Mouse (Mus musculus) lung, embryonic 16.5 days (tissue): ENCODE results near the gene Diras2. TPM values are rescaled to one million over a fixed set of nuclear protein-coding genes. Genes with fewer than 3 reads are reported as not detected.
A peak's percentile ranks its signal among the peaks of the same experiment; 100 is the strongest.

Experiments used
- ATAC-seq: fragments of 200-750 bp; cut with Nextera tagmentation; 2 replicates; pipeline ENCODE4 v1.8.0; 2017; ENCODE audit warnings: low read depth, mild to moderate bottlenecking, moderate library complexity
- H3K27ac ChIP-seq: fragments of 300-500 bp; sonication (generic); 2 replicates; pipeline ENCODE4 v1.5.1; 2014; ENCODE audit warnings: mild to moderate bottlenecking, control low read depth, low read length
- H3K27me3 ChIP-seq: fragments of 300-500 bp; sonication (generic); 2 replicates; pipeline ENCODE4 v1.6.1; 2014; ENCODE audit warnings: low read depth, low read length, mixed read lengths; ENCODE audit not compliant: control insufficient read depth, insufficient read depth
- H3K36me3 ChIP-seq: fragments of 300-500 bp; sonication (generic); 2 replicates; pipeline ENCODE4 v1.6.1; 2014; ENCODE audit warnings: low read length; ENCODE audit not compliant: control insufficient read depth, insufficient read depth
- H3K4me1 ChIP-seq: fragments of 300-500 bp; sonication (generic); replicated peaks from 2 replicates; pipeline ENCODE4 v1.6.1; 2014; ENCODE audit warnings: low read length, mixed read lengths; ENCODE audit not compliant: control insufficient read depth, insufficient read depth
- H3K4me2 ChIP-seq: fragments of 300-500 bp; sonication (generic); 2 replicates; pipeline ENCODE4 v1.6.1; 2014; ENCODE audit warnings: low read depth, low read length, control low read depth
- H3K4me3 ChIP-seq: fragments of 300-500 bp; sonication (generic); 2 replicates; pipeline ENCODE4 v1.5.1; 2014; ENCODE audit warnings: mild to moderate bottlenecking, low read length, control low read depth
- H3K9ac ChIP-seq: fragments of 300-500 bp; sonication (generic); 2 replicates; pipeline ENCODE4 v1.6.1; 2014; ENCODE audit warnings: low read length, control low read depth
- H3K9me3 ChIP-seq: fragments of 300-500 bp; sonication (generic); 2 replicates; pipeline ENCODE4 v1.6.1; 2016; ENCODE audit warnings: low read length; ENCODE audit not compliant: control insufficient read depth
- WGBS: fragments of 180-500 bp; shearing (Covaris S2); extraction: QIAGEN DNeasy Blood & Tissue Kit; methylation state at CpG from one replicate; pipeline ENCODE4 v1.1.7; 2014; 5-methylcytosine and 5-hydroxymethylcytosine counted together
- polyA plus RNA-seq: library from polyadenylated mRNA; unstranded; fragments of >200 nt; fragmentation: Nextera tagmentation; extraction: Ambion mirVana; gene quantifications from 2 replicates; pipeline ENCODE4 v1.2.1, GENCODE M21; 2015

Diras2 gene
- polyA plus RNA-seq, 1 experiment from 2014 or later, result 0.20 TPM

DNA sequence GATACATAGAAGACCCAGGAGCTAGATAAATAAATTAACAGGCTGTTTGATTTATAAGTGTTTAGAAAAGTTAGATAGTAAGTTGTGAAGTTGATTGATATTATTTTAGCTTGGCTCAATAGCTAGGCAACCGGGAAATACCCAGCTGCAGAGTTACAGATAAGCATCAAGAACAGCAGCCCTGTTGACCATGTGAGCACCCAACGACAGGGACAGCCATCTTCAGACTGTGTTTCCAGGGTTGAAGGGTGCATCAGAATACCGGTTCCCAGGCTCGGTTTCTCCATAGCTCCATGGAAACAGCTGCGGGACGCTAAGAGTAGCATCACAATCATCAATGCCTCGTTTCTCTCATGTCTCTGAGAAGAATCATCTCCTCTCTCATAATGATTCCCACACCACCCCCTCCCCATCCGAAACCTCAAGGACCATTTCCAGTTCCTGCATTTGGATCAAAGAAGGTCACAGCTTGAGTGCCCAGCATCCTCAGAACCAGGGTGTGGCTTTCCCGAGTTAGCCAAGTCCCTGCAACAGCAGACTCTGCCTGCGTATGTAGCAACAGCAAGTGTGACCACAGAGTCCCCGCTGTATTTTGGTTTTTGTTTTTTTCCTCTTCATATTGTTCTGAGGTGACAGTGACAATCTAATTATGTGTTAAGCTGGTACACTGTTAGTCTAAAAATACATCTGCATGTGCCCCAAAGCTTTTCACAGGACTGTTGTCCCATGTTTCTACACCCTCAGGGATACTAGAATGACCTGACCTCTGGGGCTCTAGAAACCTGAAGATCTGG lies 40.7 kb upstream of the Diras2 start:
- Histone ChIP-seq H3K9me3 (no peaks in the 10 kb centered on the region), H3K36me3 (no peaks in the 10 kb centered on the region), H3K27ac (no peak overlapping the region), H3K27me3 (no peaks in the 10 kb centered on the region), H3K4me2 (no peak overlapping the region), H3K9ac (no peak overlapping the region), H3K4me3 (no peak overlapping the region), H3K4me1 (peaks cover 3% of the 10 kb centered on the region; the same call in 1 of the 2 replicates)
- WGBS, result 51% methylated on average over 11 of the region's 11 CpGs
- no peak for ATAC-seq

DNA sequence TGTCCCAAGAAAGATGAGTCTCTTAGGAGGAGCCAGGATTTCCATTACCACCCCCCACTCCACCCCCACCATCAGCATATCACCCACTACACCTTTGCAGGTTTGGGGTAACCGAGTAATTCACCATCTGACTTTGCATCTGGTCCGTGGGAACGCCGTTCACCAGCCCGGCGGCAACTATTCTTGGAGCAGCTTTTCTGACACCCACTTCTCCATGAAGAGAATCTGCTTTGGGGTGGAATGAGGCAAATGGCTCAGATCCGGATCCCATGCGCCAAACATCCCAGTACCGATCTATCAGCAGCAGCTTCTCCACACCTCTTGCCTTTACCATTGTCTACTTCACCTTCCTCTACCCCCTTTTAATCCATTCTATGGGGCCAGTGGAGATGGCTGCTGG lies 39.2 kb upstream of the Diras2 start:
- Histone ChIP-seq H3K9me3 (no peaks in the 10 kb centered on the region), H3K4me2 (no peak overlapping the region), H3K9ac (no peak overlapping the region), H3K36me3 (no peaks in the 10 kb centered on the region), H3K27me3 (no peaks in the 10 kb centered on the region), H3K4me3 (no peak overlapping the region), H3K27ac (no peak overlapping the region), H3K4me1 (no peaks in the 10 kb centered on the region)
- 89% methylated on average over 9 of the region's 9 CpGs for WGBS
- no peak for ATAC-seq

DNA sequence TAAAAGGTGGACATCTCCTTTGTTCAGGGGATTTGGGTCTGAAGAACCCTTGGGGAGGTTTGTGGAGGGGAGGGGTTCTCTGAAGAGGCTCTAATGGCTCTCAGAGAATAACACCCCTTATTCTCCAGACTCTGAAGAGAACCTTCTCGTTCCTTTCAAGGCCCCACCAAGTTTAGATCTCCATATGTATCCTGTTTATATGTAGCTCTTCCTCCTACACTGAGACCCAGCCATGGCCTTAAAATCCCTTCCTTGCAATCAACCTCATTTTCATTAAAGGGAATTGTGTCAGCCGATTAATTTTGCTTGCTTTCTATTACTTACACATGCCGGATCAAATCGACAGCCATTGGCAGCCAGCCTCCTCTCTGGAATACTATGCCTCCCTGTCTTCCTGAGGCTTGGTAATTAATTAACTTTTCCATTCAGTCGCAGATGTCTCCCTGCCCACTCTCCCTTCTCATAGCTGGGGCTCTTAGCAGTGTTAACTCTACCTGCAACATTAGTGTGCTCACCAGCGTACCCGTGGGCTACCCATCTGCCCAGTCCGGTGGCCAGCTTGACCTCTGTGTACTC lies 38.2 kb upstream of the Diras2 start:
- Histone ChIP-seq H3K4me2 (no peak overlapping the region), H3K9me3 (no peaks in the 10 kb centered on the region), H3K27me3 (no peaks in the 10 kb centered on the region), H3K9ac (no peak overlapping the region), H3K36me3 (no peaks in the 10 kb centered on the region), H3K4me3 (no peak overlapping the region), H3K27ac (no peak overlapping the region), H3K4me1 (no peaks in the 10 kb centered on the region)
- WGBS, result 35% methylated on average over 8 of the region's 8 CpGs
- ATAC-seq, result peak; percentile 62

DNA sequence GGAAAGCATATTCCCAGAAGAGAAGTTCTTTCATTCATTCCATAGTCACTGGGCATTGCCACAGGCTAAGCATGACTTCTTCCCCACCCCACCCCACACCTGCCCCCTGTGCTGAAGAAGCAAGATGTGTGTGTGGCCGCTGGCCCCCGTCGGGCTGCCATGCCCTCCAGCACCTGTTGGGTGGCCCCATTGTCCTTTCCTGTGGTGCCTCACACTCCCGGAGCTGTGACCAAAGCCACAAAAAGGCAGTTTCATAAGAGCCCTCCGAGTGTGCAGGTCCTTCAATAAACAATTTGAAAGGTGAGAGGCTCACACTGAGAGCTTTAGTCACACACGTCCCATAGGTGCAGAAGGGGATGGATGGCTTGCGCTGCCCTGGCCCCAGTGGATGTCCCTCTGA lies 35.7 kb upstream of the Diras2 start:
- no peak for ATAC-seq
- no peaks in the 10 kb centered on the region for H3K27me3 ChIP-seq
- no peaks in the 10 kb centered on the region for H3K36me3 ChIP-seq
- H3K27ac ChIP-seq, result no peak overlapping the region
- H3K4me1 ChIP-seq, result no peaks in the 10 kb centered on the region
- no peak overlapping the region for H3K9ac ChIP-seq
- 66% methylated on average over 7 of the region's 7 CpGs for WGBS
- H3K9me3 ChIP-seq, result no peaks in the 10 kb centered on the region
- H3K4me3 ChIP-seq, result no peak overlapping the region
- no peak overlapping the region for H3K4me2 ChIP-seq

DNA sequence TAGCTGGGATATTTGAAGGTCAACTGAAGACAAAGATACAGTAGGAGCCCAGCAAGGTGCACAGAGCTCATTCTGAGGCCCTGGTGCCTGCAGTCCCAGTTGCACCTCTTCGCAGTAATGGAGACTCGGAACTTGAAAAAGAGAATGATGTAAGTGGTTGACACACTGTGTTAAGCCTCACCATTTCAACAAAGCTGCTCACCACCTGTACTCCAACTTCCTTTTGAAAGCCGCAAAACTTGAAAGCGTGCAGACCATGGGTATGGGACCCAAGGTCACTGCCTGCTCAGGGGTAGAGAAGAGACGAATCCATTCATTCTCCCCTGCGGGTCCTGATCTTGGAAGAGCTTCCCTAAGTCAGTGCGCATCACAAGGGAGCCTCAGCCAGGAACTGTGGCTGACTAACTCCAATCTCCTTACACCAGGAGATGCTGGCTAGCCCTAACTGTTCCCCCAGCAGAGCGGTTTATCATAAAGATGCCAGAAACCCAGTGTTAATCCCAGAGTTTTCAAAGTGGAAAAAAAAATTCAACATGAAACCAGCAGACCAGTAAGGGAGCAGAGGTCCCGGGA lies 35.2 kb upstream of the Diras2 start:
- WGBS, result 87% methylated on average over 9 of the region's 9 CpGs
- H3K4me3 ChIP-seq, result no peak overlapping the region
- no peaks in the 10 kb centered on the region for H3K36me3 ChIP-seq
- no peak overlapping the region for H3K9ac ChIP-seq
- no peak overlapping the region for H3K27ac ChIP-seq
- H3K4me1 ChIP-seq, result no peaks in the 10 kb centered on the region
- ATAC-seq, result no peak
- H3K4me2 ChIP-seq, result no peak overlapping the region
- no peaks in the 10 kb centered on the region for H3K9me3 ChIP-seq
- no peaks in the 10 kb centered on the region for H3K27me3 ChIP-seq

DNA sequence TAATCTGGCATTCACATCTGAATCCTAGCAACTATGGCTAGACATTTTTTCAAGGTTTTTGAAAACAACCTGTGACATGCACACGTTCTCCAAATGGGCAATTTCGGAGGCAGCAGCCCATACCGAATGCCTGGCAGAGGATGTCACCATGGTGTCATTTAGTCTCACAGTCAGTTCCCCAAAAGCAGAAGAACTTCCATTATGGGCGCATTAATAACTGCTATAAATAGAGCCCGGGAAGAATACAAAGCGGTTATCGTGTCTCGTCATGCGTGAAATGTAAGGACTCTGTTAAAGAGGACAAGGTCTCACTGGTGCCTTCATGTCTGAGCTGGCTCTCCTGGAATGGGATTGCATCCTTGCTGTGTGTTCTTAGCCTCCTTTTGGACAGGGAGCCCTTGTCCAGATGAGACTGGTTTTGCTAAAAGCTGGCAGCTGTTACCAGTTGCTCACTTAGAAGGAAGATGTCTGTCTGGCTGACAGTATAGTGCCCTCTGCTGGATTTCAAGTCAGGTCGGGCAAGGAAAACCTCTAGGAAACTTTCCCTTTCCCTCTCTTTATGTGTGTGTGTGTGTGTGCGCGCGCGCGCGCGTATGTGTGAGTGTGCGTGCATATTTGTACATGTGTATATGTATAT lies 34.1 kb upstream of the Diras2 start:
- no peak overlapping the region for H3K9ac ChIP-seq
- no peaks in the 10 kb centered on the region for H3K9me3 ChIP-seq
- no peak overlapping the region for H3K27ac ChIP-seq
- H3K4me1 ChIP-seq, result no peaks in the 10 kb centered on the region
- no peaks in the 10 kb centered on the region for H3K36me3 ChIP-seq
- no peak overlapping the region for H3K4me3 ChIP-seq
- no peak overlapping the region for H3K4me2 ChIP-seq
- no peak for ATAC-seq
- H3K27me3 ChIP-seq, result no peaks in the 10 kb centered on the region
- WGBS, result 85% methylated on average over 18 of the region's 18 CpGs

DNA sequence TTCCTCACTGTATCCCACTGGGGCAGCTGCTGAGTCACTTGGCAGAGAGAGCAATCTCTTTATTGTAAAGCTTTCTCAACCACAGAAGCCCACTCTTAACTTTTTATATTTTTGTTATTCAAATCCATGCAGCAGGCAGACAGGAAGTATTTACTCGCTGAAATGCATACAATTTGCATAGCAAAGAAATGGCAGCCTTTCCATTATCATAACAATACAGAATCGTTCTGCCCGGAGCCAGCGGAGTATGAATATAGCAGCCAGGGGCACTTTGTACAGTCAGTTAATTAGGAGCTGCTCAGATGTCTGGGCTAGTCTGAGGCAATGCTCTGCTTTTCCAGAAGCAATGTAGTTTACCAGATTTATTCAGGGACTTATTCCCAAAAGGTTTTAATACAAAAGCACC lies 31.1 kb upstream of the Diras2 start:
- Histone ChIP-seq H3K9me3 (no peaks in the 10 kb centered on the region), H3K36me3 (no peaks in the 10 kb centered on the region), H3K4me2 (no peak overlapping the region), H3K4me1 (no peaks in the 10 kb centered on the region), H3K27ac (no peak overlapping the region), H3K4me3 (no peak overlapping the region), H3K9ac (no peak overlapping the region), H3K27me3 (no peaks in the 10 kb centered on the region)
- WGBS, result 39% methylated on average over 4 of the region's 4 CpGs
- ATAC-seq, result no peak

DNA sequence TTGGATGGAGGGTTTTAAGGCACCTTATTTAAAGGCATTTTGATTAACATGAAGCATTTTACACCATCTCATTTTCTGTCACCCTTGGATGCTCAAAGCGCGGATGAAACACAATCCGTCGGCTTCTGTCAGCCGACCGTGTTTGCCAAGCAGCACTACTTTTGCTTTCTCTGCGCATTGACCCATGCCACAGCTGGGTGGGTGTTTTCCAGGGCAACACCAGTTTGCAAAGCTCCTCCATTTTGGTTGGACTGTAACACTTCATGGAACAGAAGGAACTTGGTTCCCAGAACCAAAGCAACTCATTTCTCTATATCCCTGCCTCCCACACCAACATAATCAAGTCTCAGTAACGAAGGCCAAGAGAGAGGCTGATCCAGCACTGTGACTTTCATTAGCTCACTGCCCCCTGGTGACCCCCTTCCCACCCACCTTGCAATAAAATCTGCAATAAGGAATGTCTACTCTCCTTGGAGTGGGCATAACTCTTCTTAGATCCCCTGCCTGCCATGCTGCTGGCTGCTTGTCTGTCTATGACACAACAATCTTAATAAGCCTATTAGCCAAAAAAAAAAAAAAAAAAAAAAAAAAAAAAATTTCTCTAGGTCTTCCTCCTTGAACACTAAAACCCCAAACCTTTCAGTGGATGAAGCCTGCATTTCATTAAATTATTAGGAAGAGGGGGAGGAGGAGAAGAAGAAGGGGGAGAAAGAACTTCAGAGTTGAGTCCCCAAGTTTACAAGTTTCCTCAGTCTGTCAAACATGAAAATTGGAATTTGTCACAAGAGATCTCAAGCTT lies 30.5 kb upstream of the Diras2 start:
- 92% methylated on average over 8 of the region's 8 CpGs for WGBS
- ATAC-seq, result no peak
- H3K9ac ChIP-seq, result no peak overlapping the region
- H3K4me2 ChIP-seq, result no peak overlapping the region
- H3K4me1 ChIP-seq, result no peaks in the 10 kb centered on the region
- no peaks in the 10 kb centered on the region for H3K27me3 ChIP-seq
- no peaks in the 10 kb centered on the region for H3K9me3 ChIP-seq
- no peaks in the 10 kb centered on the region for H3K36me3 ChIP-seq
- H3K4me3 ChIP-seq, result no peak overlapping the region
- no peak overlapping the region for H3K27ac ChIP-seq

DNA sequence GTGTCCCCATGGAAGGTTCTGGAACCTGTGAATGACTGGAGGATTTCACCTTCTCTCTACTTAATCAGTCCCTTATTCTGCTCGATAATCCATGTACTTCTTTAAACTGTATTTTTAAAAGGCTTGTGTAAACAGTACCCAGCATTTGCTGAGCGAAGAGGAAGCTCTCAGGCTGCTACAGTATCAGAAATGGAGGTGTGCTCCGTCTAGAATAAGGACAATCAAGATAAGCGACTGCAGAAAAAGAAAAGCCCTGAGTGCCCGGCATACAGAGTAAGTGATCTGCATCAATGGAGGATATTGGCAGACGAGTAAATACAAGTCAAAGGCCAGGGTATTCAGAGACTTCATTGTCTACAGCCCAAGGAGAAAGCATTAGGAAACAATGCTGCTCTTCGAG lies 26.3 kb upstream of the Diras2 start:
- Histone ChIP-seq H3K4me1 (no peaks in the 10 kb centered on the region), H3K36me3 (no peaks in the 10 kb centered on the region), H3K4me3 (no peak overlapping the region), H3K4me2 (no peak overlapping the region), H3K27me3 (no peaks in the 10 kb centered on the region), H3K9me3 (no peaks in the 10 kb centered on the region), H3K27ac (no peak overlapping the region), H3K9ac (no peak overlapping the region)
- ATAC-seq, result no peak
- WGBS, result 45% methylated on average over 7 of the region's 7 CpGs
